Mouse (Mus musculus) liver, adult (tissue): ENCODE results near the gene Elmsan1.

Experiments used
- GATA4 ChIP-seq: IDR thresholded peaks from 2 replicates; pipeline ENCODE4 v1.6.1; 2014; ENCODE audit warnings: mild to moderate bottlenecking, low read length; ENCODE audit not compliant: insufficient replicate concordance

The Elmsan1 gene

GRCm38 (mm10) chr12:84191190-84191589 lies 27.5 kb downstream of the Elmsan1 start:
- TF ChIP-seq GATA4 = no peak

GRCm38 (mm10) chr12:84190151-84190820 lies 28.4 kb downstream of the Elmsan1 start:
- TF ChIP-seq GATA4 = no peak

DNA sequence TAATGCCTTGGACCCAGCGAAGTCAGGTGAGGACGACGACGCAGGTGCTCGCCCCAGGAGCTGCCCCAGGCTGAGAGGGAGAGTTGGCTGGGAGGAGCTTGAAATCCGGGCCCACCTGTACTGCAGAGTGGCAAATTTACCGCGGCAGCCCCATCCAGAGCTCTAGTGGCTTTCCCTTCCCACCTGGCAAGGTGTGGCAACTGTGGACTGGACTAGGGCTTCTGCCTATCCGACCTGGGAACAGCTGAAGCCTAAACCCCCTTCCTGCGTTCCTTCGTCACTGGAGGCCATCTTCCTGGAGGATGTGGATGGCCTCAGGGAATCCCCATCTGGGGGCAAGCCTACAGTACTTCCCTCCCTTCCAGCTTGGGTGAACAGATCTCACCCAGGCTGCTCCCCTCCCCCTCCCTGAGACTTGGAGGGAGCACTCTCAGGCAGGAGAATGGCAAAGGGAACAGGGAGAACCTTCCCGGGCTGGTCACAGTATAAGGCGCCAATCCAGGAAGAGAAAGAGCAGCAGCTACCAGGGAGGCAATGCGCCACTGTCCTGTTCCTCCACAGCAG lies 29.7 kb downstream of the Elmsan1 start:
- no peak for TF ChIP-seq GATA4

DNA sequence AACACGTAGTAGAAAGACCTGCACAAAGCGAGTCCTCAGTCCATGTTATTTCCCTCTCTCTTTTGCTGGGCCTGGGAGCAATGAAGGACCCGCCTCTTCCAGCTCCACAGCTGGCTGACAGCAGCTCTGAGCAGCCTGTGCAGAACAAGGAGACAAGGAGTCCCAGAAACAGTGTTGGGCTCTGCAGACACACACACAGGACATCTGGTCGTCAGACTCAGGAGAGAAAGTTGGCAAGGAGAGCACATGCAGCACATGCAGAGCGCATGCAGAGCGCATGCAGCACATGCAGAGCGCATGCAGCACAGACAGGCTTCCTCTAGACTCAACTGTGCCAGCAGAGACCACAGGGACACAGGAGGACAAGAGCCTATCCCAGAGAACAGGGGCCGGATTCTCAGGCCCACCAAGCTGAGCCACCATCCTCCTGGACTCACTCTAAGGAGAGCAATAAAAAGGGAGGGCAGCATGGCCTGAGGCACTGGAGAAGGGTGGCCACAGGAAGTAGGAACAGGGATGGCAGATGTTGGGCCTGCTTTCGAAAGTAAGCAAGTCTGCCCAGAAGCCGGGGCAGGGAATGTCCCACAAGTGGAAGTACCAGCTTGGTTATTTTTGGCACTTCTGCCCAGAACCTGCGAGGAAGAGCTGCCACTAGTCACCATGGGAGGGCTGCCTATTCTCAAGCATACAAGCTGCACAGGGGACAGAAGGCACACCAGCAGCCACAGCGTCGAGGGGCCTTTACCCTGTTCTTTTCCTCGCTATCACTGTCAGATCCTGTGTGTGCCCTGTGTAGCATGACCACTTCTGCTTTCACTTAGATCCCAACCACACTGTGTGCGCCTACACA lies 30.7 kb downstream of the Elmsan1 start:
- TF ChIP-seq GATA4 = no peak

DNA sequence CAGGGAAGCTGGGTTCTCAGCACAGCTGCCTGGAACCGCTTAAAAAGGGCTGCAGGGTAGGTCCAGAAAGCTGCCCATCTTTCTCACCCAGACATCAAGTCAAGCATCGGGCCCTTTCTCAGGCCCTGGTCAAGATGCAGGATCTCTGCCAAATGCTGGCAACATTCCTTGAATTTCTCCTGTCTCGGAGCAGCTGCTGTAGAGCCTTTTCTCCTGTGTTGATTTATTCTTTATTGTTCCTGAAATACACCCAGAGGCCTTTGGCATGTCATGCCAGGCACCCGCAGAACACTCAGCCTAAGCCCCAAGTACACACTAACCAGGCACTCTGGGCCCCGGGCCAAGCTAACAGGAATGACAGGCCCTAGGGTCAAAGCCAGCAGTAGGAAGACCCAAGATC lies 31.7 kb downstream of the Elmsan1 start:
- no peak for TF ChIP-seq GATA4

- no peak for TF ChIP-seq GATA4
Measured at GRCm38 (mm10) chr12:84186536-84186935, 32.1 kb downstream of the Elmsan1 start.

DNA sequence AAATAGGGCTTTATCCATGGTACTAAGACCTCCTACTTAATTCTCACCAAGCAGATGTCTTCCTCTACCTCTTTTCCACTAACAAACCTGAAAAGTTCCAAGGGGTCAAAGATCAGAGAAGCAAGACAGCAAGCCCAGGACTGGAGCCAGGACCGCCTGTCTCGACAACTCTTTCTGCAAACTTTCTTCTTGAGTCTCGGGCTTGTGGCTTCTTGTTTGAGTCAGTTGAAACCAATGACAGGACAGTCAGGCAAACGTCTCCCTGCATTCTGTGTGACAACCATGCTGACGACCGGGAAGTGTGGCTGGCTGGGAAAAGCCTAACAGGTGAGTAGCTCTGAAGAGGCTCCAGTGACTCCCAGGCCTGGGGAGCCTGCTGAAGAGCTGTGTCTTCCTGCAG lies 33.1 kb downstream of the Elmsan1 start:
- no peak for TF ChIP-seq GATA4

DNA sequence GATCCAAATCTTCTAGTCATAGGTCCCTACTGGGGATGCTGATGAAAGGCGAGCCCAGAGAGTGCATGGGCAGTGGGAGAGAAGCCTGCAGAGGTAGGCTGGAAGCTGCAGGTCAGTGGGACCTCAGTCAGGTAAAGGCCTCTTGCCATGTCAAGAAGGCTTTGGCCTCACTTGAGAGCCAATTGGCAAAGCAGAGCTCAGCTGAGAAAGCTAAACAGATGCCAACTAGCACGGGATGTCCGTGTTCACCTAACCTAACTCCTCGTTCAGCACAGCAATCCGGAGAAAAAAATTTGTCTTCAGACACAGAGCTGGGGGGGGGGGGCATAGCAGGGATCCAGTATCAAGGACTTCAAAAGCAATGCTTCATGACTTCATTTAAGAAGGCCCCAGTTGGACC lies 33.7 kb downstream of the Elmsan1 start:
- TF ChIP-seq GATA4 = no peak

DNA sequence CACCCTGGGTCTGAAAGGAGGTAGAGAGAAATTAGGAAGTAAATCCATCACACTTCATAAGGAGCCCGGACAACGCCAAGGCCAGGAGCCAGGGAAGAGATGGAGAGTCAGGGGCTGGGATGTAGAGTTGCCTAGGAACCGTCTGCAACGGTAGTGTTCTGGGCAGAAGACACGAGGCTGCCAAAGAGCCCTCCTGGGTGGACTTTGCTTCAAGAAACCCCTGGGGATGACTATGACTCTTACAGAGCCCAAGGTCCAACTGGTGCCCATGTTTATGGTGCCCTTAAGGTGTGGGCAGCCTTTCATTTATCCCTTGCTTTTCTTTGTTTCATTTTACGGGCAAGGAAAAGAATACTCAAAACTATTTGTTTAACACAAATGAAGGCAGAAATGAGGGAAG lies 36.7 kb downstream of the Elmsan1 start:
- TF ChIP-seq GATA4 = no peak

DNA sequence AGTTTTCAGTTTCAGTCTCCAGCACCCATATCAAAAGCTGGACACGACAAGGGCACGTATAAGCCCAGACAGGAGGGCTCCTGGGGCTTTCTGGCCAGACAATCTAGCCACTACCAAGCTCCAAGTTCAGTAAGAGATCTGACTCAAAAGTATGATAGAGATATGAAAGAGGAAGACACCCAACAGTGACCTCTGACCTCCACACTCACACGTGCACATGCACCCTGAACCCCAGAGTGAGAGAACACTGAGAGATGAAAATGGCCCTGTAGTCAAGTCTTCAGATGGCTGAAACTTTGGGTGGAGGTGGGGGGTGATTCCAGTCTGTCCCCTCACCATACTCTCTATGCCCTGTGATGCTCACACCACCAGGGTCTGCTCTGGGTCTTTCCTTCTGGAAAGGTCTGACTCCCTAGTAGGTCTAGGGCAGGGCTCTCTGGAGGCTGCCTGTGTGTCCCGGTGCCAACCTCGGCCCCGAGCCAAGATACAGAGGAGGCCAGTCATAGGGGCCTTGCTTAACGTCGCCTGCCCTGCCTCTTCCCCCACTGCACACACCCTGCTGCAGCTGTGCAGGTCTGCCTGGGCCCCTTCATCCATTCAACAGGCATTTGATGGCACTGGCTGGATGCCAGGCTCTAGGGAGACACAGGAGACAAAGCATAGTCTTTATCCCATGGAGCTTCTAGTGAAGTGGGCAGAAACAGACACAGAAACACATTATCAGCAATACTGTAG lies 37.8 kb downstream of the Elmsan1 start:
- TF ChIP-seq GATA4 = no peak; the same call in 1 of the 2 replicates

GRCm38 (mm10) chr12:84180090-84180489 lies 38.6 kb downstream of the Elmsan1 start:
- TF ChIP-seq GATA4 = no peak

DNA sequence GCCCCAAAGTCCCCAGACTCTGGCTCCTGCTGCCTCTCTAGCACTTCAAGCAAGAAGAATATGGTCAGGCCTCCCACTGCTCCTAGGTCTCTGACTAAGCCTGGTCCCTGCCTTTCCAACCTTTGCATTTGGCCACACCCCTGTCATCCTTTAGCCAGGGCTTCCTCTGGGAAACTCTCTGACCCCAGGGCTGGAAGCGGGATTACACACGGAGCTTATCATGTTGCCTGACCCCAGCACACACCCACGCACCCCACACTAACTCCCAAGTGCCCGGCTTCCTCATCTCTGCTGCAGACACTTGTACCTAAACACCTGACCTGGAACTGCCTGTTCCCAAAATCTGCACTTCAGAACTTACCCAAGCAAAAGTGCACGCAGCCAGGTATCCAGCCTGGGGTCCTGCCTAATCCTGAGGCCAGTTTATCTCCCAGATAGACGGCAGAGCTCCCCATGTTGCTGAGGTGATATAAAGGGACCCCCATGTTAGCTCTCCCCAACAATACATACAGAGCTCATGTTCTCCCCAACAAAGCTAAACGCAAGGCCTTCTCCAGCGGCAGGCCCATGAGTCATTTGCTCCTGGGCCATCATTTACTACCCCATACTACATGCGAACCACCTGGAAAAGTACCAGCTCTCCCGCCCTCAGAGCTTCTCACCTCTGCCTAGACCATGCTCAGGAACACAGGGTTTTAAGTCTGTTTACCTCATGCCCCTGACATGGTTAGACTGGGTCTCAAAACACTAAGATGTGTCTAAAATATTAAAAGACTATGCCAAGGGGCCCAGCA lies 39.8 kb downstream of the Elmsan1 start:
- no peak for TF ChIP-seq GATA4

DNA sequence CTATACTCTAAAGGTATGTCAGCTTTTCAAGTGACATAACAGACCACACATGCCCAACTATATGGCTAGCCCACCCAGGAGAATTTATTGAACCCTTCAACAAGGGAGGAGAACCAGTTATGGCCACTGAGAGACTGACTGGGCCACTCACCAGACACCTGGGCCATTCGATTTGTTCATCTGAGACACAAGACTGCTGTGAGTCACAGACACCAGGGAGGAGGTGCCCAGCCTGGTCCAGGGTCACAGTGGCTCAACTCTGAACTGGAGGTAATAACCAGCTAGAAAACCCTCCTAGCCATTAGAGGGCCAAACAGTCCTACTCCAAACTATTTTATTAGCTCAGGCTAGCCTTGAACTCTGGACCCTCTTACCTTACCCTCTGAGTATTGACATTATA lies 40.6 kb downstream of the Elmsan1 start:
- TF ChIP-seq GATA4 = no peak

- no peak for TF ChIP-seq GATA4
Measured at GRCm38 (mm10) chr12:84176886-84177765, 41.6 kb downstream of the Elmsan1 start.
